Mouse (Mus musculus): ENCODE data around the gene Olfr180. TPM values are rescaled to one million over a fixed set of nuclear protein-coding genes. Genes with fewer than 3 reads are reported as not detected.

The Olfr180 gene
- total RNA-seq (2022), result not detected

GRCm38 (mm10) chr16:58929292-58929691, at the start of gene Olfr180:
Gene Olfr180 (minus strand): TSS chr16:58929392.
- DNase-seq (ENCODE audit: low spot score), result no peak

- no peak for DNase-seq (ENCODE audit: low spot score)
These were observed 537 bp downstream of the Olfr180 start, which contains the start of gene Olfr181 for GRCm38 (mm10) chr16:58928655-58929054. Gene Olfr181 (minus strand): TSS chr16:58928755.

GRCm38 (mm10) chr16:58891963-58892362, 37.2 kb downstream of the Olfr180 start, which contains the start of gene Olfr178:
Gene Olfr178 (minus strand): TSS chr16:58892063.
- no peak for DNase-seq (ENCODE audit: low spot score)

- no peak for DNase-seq (ENCODE audit: low spot score)
These were observed 44.8 kb downstream of the Olfr180 start for GRCm38 (mm10) chr16:58884416-58884815.

- DNase-seq (ENCODE audit: low spot score), result no peak
These were observed 54.5 kb downstream of the Olfr180 start, which contains the start of gene Olfr177 for GRCm38 (mm10) chr16:58874668-58875067. Gene Olfr177 (minus strand): TSS chr16:58874768.

Other genes with a start within 250 kb of the Olfr180 start
- gene Gpr15, start 210.3 kb downstream of the Olfr180 start, total RNA-seq (2022), result not detected
- 10 to 100 TPM; 48.4 to 52.1 (median 49.0) TPM for gene Cldnd1, start 201.5 kb downstream of the Olfr180 start, total RNA-seq (2022)
- not detected for gene Olfr172, start 166.2 kb downstream of the Olfr180 start, total RNA-seq (2022)
- gene Olfr173, start 129.1 kb downstream of the Olfr180 start, total RNA-seq (2022), result not detected
- gene Olfr175-ps1, start 102.6 kb downstream of the Olfr180 start, total RNA-seq (2022), result not detected
- gene Olfr177, start 54.6 kb downstream of the Olfr180 start, total RNA-seq (2022), result not detected
- gene Olfr178, start 37.3 kb downstream of the Olfr180 start, total RNA-seq (2022), result not detected
- not detected for gene Olfr181, start 637 bp downstream of the Olfr180 start, total RNA-seq (2022)
- not detected for gene Olfr183, start 66.0 kb upstream of the Olfr180 start, total RNA-seq (2022)
- not detected for gene Olfr186, start 100.9 kb upstream of the Olfr180 start, total RNA-seq (2022)
- not detected for gene Olfr187, start 110.4 kb upstream of the Olfr180 start, total RNA-seq (2022)
- not detected for gene Olfr190, start 148.6 kb upstream of the Olfr180 start, total RNA-seq (2022)
- not detected for gene Olfr191, start 160.4 kb upstream of the Olfr180 start, total RNA-seq (2022)
- gene Olfr193, start 182.5 kb upstream of the Olfr180 start, total RNA-seq (2022), result not detected
- not detected for gene Olfr194, start 191.7 kb upstream of the Olfr180 start, total RNA-seq (2022)
- not detected for gene Olfr195, start 217.7 kb upstream of the Olfr180 start, total RNA-seq (2022)
- gene Olfr196, start 241.1 kb upstream of the Olfr180 start, total RNA-seq (2022), result not detected